Mouse (Mus musculus) gastrocnemius, adult 8-10 months (tissue): ENCODE measurements around the gene Mad2l1bp. TPM values are rescaled to one million over a fixed set of nuclear protein-coding genes. Genes with fewer than 3 reads are reported as not detected.

Experiments used
- DNase-seq, 2 experiments: peaks; one replicate each; pipeline ENCODE4 v3.0.0; 2022; ENCODE audit warnings: low spot score in 2 of 2
- total RNA-seq, 4 experiments: library from RNA; stranded (reverse); gene quantifications; 2 replicates each; pipeline ENCODE4 v1.2.4; 2022

Mad2l1bp gene
- total RNA-seq, 4 experiments from 2014 or later = 14.1 to 26.9 (median 18.9) TPM

- DNase-seq = no peak
Observed at GRCm38 (mm10) chr17:46156680-46157079, 3.3 kb upstream of the Mad2l1bp start.

GRCm38 (mm10) chr17:46154336-46154735 is 983 bp upstream of the Mad2l1bp start:
- DNase-seq = no peak

GRCm38 (mm10) chr17:46143578-46144423 is 9.6 kb downstream of the Mad2l1bp start, which contains the start of gene Rsph9:
TSS of gene Rsph9 (minus strand) at chr17:46144216.
- DNase-seq = peak; percentile 64

GRCm38 (mm10) chr17:46139872-46140271 is 13.5 kb downstream of the Mad2l1bp start:
- no peak for DNase-seq

- no peak for DNase-seq
Observed at GRCm38 (mm10) chr17:46138563-46139236, 14.7 kb downstream of the Mad2l1bp start.

- DNase-seq = no peak
Observed at GRCm38 (mm10) chr17:46132862-46133261, 20.5 kb downstream of the Mad2l1bp start.

GRCm38 (mm10) chr17:46132058-46132718 is 21.2 kb downstream of the Mad2l1bp start:
- DNase-seq = peak; percentile 75 to 80

GRCm38 (mm10) chr17:46129741-46130498 is 23.4 kb downstream of the Mad2l1bp start:
- DNase-seq = peak; percentile 56 to 68

- peak in 1 of 2 experiments; percentile 42 for DNase-seq
Observed at GRCm38 (mm10) chr17:46127814-46128493, 25.4 kb downstream of the Mad2l1bp start.

GRCm38 (mm10) chr17:46126608-46127007 is 26.7 kb downstream of the Mad2l1bp start:
- DNase-seq = no peak

- DNase-seq = peak; percentile 45 to 79
Observed at GRCm38 (mm10) chr17:46123953-46124700, 29.2 kb downstream of the Mad2l1bp start.

- no peak for DNase-seq
Observed at GRCm38 (mm10) chr17:46123285-46123684, 30.1 kb downstream of the Mad2l1bp start.

GRCm38 (mm10) chr17:46122791-46123190 is 30.6 kb downstream of the Mad2l1bp start:
- no peak for DNase-seq

- no peak for DNase-seq
Observed at GRCm38 (mm10) chr17:46119641-46120040, 33.7 kb downstream of the Mad2l1bp start.

- DNase-seq = no peak
Observed at GRCm38 (mm10) chr17:46118423-46118850, 34.9 kb downstream of the Mad2l1bp start.

GRCm38 (mm10) chr17:46117623-46118422 is 35.5 kb downstream of the Mad2l1bp start:
- DNase-seq = no peak

GRCm38 (mm10) chr17:46116881-46117280 is 36.5 kb downstream of the Mad2l1bp start:
- DNase-seq = no peak

GRCm38 (mm10) chr17:46116138-46116537 is 37.2 kb downstream of the Mad2l1bp start:
- DNase-seq = no peak

- DNase-seq = no peak
Observed at GRCm38 (mm10) chr17:46115489-46115888, 37.9 kb downstream of the Mad2l1bp start.
